ENCODE assay signal across 8 mouse cellular contexts in the genomic region with DNA sequence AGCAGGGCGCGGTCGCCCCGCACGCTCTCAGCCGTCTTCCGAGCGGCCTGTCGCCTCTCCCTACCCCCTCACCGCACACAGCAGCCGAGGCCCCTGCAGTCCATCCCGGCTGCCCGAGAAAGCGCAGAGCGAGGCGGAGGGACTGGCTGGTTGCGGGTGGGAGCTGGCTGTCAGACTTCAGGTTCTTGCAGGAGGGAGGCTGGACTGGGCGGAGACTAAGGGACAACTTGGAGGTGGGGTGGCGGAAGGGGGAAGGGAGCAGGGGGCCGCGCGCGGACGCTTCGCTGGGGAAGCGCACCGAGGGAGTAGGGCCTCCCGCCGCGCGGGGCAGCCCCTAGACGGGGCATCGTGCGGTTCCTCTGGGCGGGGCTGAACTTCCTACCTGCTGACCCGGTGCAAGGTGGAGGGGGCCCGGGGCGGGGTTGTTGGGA. TPM values are rescaled to one million over a fixed set of nuclear protein-coding genes. Genes with fewer than 3 reads are reported as not detected.
DNase-seq lines count a peak whose midpoint lies in the region; ATAC-seq and TF ChIP-seq lines count a peak whose summit lies in the region.

No protein-coding gene starts in this region.

- peak; percentile 70 to 72 for DNase-seq in spleen, adult 18-20 months
- no peak for DNase-seq in spleen, adult 12 weeks (ENCODE audit: low spot score)
- peak; percentile 79 for DNase-seq in gastrocnemius, adult 2 months
- peak; percentile 51 for DNase-seq in liver, adult 2 months (ENCODE audit: extremely low read depth, low read depth, low spot score)
- DNase-seq in midbrain, postnatal 0 days (ENCODE audit: low spot score), result peak; percentile 53

- no peak for TF ChIP-seq POLR2A in liver, adult 2 months (IDR thresholded peaks at IDR 0.05; ENCODE audit: extremely low read depth, insufficient read depth, low read length)

- under 1% methylated on average over 38 of the region's 38 CpGs for WGBS in liver, adult 2 months
- under 1% methylated on average over 32 of the region's 38 CpGs for WGBS in midbrain, postnatal 0 days
- WGBS in stomach, embryonic 15.5 days, result under 1% methylated on average over 37 of the region's 38 CpGs

- peaks cover 2% of the 10 kb centered on the region; the same call in 1 of the 2 replicates for H3K36me3 ChIP-seq in liver, adult 2 months (ENCODE audit: control insufficient read depth, insufficient read depth, low read length)
- no peaks in the 10 kb centered on the region for H3K36me3 ChIP-seq in midbrain, postnatal 0 days (ENCODE audit: insufficient read depth, low read length)
- H3K36me3 ChIP-seq in stomach, embryonic 15.5 days, result no peaks in the 10 kb centered on the region

- peaks cover 21% of the 10 kb centered on the region; the same call in 1 of the 2 replicates for H3K79me2 ChIP-seq in liver, adult 2 months (ENCODE audit: control insufficient read depth, insufficient read depth, low read length)

- peaks cover 11% of the 10 kb centered on the region for H3K4me1 ChIP-seq in liver, adult 2 months (ENCODE audit: control insufficient read depth, insufficient read depth, low read length)
- H3K4me1 ChIP-seq in midbrain, postnatal 0 days (ENCODE audit: insufficient read depth, low read length), result peaks cover 7% of the 10 kb centered on the region; the same call in 1 of the 2 replicates
- H3K4me1 ChIP-seq in stomach, embryonic 15.5 days, result no peaks in the 10 kb centered on the region

- peak overlapping the region; percentile 100 for H3K4me3 ChIP-seq in gastrocnemius, adult 2 months
- H3K4me3 ChIP-seq in liver, adult 2 months (ENCODE audit: insufficient read depth, low read depth, low read length), result peak overlapping the region; percentile 86
- peak overlapping the region; percentile 97 for H3K4me3 ChIP-seq in midbrain, postnatal 0 days (ENCODE audit: low read depth, low read length)
- H3K4me3 ChIP-seq in stomach, embryonic 15.5 days (replicated peaks), result peak overlapping the region; percentile 75

- H3K9me3 ChIP-seq in midbrain, postnatal 0 days (ENCODE audit: low read length), result no peaks in the 10 kb centered on the region
- no peaks in the 10 kb centered on the region for H3K9me3 ChIP-seq in stomach, embryonic 15.5 days

- H3K4me2 ChIP-seq in midbrain, postnatal 0 days (ENCODE audit: low read depth, low read length, poor library complexity, severe bottlenecking), result peak overlapping the region; percentile 66
- H3K4me2 ChIP-seq in stomach, embryonic 15.5 days, result peak overlapping the region; percentile 56

- peak overlapping the region; percentile 100 for H3K27ac ChIP-seq in gastrocnemius, adult 2 months
- peak overlapping the region; percentile 88 for H3K27ac ChIP-seq in liver, adult 2 months (replicated peaks; ENCODE audit: insufficient read depth, low read depth, low read length)
- peak overlapping the region; percentile 98 for H3K27ac ChIP-seq in midbrain, postnatal 0 days (ENCODE audit: low read depth, low read length)
- peak overlapping the region; percentile 98 for H3K27ac ChIP-seq in stomach, embryonic 15.5 days

- no peaks in the 10 kb centered on the region for H3K27me3 ChIP-seq in liver, adult 2 months (ENCODE audit: control insufficient read depth, insufficient read depth, low read length)
- H3K27me3 ChIP-seq in midbrain, postnatal 0 days (ENCODE audit: insufficient read depth, low read length), result no peaks in the 10 kb centered on the region
- H3K27me3 ChIP-seq in stomach, embryonic 15.5 days (replicated peaks), result no peaks in the 10 kb centered on the region

- no peak for TF ChIP-seq CTCF in gastrocnemius, adult 2 months (IDR thresholded peaks at IDR 0.05)
- TF ChIP-seq CTCF in liver, adult 2 months (IDR thresholded peaks at IDR 0.05; ENCODE audit: low read depth, low read length), result no peak
- TF ChIP-seq CTCF in midbrain, postnatal 0 days (IDR thresholded peaks at IDR 0.05), result no peak

- H3K9ac ChIP-seq in liver, adult 2 months (ENCODE audit: low read depth, low read length), result peak overlapping the region; percentile 93
- H3K9ac ChIP-seq in midbrain, postnatal 0 days (replicated peaks; ENCODE audit: low read length, poor library complexity, severe bottlenecking), result peak overlapping the region; percentile 95
- peak overlapping the region; percentile 96 for H3K9ac ChIP-seq in stomach, embryonic 15.5 days

- intact Hi-C loops in gastrocnemius, adult 2 months (cut with DNase I), result loop anchor here (5.0 to 10.0 kb wide), 2 partner anchors 105 to 202 kb away; a partner anchor contains a TSS

- peak; percentile 64 for ATAC-seq in common myeloid progenitor, adult 5-6 weeks (replicated peaks; ENCODE audit: low read depth, poor library complexity, severe bottlenecking)
- peak; percentile 47 for ATAC-seq in inflammation-experienced regulatory T-cells, adult 6 months
- peak; percentile 79 for ATAC-seq in midbrain, postnatal 0 days (ENCODE audit: low FRiP score)
- ATAC-seq in stomach, embryonic 15.5 days (ENCODE audit: insufficient read depth, low FRiP score, low read depth), result peak; percentile 80

RNA-seq across cellular contexts. Expression of a gene that starts 0.4 kb away (rescaled TPM):
- 105 and 132 TPM in 2 replicates for total RNA-seq in common myeloid progenitor, adult 5-6 weeks (2017)
- 100 to 1,000 TPM in 1 of 2 experiments, 10 to 100 TPM in 1; 91.1 to 102 TPM for total RNA-seq in gastrocnemius, adult 2 months (2021)
- 10 to 100 TPM; 57.1 to 89.9 (median 83.2) TPM for polyA plus RNA-seq in inflammation-experienced regulatory T-cells, adult 6 months (2017; shearing (Covaris generic))
- total RNA-seq in liver, adult 2 months (2014; rRNA removed), result 82.9 and 99.9 TPM in 2 replicates
- 20.7 and 21.1 TPM in 2 replicates for polyA plus RNA-seq in liver, adult 2 months (2012; rRNA removed)
- 156 and 161 TPM in 2 replicates for total RNA-seq in midbrain, postnatal 0 days (2014; rRNA removed)
- polyA plus RNA-seq in midbrain, postnatal 0 days (2015; fragmentation: Nextera tagmentation; extraction: Ambion mirVana), result 101 and 106 TPM in 2 replicates
- polyA plus RNA-seq in stomach, embryonic 15.5 days (2015; fragmentation: Nextera tagmentation; extraction: Ambion mirVana), result 75.3 and 89.8 TPM in 2 replicates
